Mouse (Mus musculus) spleen, embryonic (tissue): ENCODE results near the gene Usf1.

Experiments
- CTCF ChIA-PET: fragments of 350-600 bp; sonication (Branson Sonifier 250); formaldehyde crosslinking; loops from one replicate; lab custom pipeline; 2022; lab: Charles Lee

The Usf1 gene

DNA sequence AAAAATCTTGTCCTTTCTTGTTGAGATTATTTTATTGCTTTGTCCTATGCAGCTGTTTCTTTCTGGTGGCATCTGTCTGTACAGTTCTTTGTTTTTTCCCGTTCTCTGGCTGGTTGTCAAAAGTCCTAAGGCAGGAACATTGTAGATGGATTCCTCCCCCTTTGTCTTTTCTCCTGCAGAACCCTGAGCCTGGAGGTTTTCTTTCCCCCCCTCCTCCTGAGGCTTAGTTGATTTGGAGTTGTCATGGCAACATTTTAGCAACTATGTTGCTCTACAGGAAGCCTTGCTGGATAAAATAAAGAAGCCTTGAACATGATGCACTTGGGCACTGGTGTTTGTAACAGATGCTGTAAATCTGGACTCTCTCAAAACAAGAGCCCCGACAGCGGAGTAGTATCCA, 1.3 kb downstream of the Usf1 start:
- CTCF ChIA-PET = no interaction called here

DNA sequence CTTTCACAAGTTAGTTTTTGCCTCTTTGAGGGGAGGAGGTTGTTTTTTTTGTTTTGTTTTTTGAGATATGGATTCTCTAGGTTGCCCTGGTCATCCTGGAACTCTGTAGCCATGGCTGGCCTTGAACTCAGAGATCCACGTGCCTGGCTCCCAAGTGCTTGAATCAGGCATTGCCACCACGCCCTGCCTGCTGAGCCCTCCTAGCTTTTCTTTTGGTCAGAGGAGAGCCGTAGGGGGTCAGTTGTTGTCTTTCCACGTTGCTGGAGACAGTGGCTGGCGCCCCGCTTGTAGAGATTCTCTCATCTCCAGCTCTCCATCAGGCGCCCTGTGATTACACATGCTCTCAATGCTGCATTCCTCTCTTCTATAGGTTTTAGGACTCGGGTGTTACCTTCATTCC, 2.5 kb downstream of the Usf1 start:
- CTCF ChIA-PET = no interaction called here

GRCm38 (mm10) chr1:171418660-171419059, 7.5 kb downstream of the Usf1 start, which contains the start of gene Tstd1:
Gene Tstd1 (plus strand): TSS chr1:171418872.
- CTCF ChIA-PET = no interaction called here

GRCm38 (mm10) chr1:171419291-171419882, 8.3 kb downstream of the Usf1 start:
- CTCF ChIA-PET = no interaction called here

- CTCF ChIA-PET = no interaction called here
These were observed 8.8 kb downstream of the Usf1 start for GRCm38 (mm10) chr1:171419905-171420304.

- CTCF ChIA-PET = interaction anchor here (0.7 kb wide), 1 partner anchor 185 kb away, joined by 10 read pairs; the partner anchor contains the start of gene Ly9
These were observed 11.5 kb downstream of the Usf1 start for GRCm38 (mm10) chr1:171422504-171423095.

DNA sequence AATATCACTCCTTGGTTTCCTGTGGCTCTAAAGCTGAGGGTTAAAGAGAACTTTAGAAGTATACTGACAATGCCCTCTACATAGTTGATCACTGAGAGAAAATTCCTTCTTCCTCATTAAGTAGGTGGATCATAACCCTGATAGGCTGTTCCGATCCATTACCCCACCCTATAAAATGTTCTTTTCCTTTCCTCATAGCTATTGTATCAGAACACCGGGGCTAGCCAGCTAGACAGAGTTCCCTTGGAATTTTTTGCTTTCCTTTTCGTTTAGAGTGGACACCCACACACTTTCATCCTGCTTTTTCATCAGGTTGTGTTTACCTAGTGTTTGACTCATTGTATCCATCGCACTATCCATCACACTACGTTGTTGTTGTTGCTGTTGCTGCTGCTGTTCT, 13.5 kb downstream of the Usf1 start:
- CTCF ChIA-PET = interaction anchor here (0.7 kb wide), 1 partner anchor 472 kb away, joined by 3 read pairs; no protein-coding TSS in a partner anchor

- CTCF ChIA-PET = no interaction called here
These were observed 14.0 kb downstream of the Usf1 start for GRCm38 (mm10) chr1:171425126-171425525.

- CTCF ChIA-PET = no interaction called here
These were observed 21.0 kb downstream of the Usf1 start for GRCm38 (mm10) chr1:171432158-171432557.

GRCm38 (mm10) chr1:171435288-171435814, 24.2 kb downstream of the Usf1 start:
- CTCF ChIA-PET = no interaction called here

DNA sequence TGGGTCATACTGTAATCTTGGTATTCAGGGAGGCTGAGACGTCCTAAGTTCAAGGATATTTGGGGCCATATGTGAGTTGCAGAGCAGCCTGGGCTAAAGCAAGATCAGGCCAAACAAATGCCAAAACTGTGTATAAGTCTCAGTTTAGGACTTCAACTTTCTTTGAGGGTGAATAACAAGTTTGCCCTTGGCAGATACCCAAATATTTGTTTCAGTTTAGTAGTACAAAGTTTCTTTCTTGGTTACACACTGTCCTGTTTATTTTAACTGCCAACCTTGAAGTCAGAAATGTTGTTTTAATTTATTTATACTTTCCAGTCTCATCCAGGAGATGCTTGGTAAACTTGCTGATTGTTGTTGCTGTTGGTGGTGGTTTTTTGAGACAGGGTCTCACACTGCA, 24.9 kb downstream of the Usf1 start:
- CTCF ChIA-PET = no interaction called here

DNA sequence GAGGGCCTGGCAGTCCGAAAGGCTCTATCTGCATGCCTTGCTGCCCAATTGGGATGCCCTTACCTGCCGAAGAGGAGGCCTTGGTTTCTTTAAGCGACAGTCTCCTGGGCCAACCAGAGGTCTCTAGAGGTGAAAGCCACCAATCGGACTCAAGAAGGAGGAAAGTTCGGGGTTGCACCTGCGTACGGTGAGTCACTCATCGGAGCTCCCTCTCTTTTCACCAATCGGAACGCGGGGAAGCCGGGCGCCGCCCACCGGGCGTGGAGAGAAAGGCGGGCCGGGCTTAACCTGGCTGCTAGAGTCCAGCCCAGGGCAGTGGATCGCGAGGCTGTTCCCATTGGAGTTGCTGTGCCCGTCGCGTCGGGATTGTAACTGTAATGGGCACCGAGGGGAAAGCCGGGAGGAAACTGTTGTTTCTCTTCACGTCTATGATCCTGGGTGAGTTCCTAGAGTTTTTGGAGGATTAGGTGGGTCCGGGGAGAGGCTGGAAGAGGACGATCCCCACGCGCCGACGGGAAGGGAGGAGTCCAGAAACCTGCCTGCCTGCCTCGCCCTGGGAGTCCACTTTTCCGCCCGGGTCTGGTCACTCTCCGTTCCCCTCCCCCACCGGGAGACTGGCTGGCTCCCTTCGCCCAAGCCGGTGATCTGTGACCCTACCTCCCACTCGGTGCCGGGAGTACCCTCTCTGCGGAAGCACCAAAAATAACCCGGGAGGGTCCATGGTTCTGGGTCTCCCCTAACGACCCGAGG, 26.3 kb downstream of the Usf1 start, which contains the start of gene F11r:
TSS of gene F11r (plus strand) at position 272 of the 750 bp plus-strand sequence.
- CTCF ChIA-PET = interaction anchor here (0.7 kb wide), 2 partner anchors 22 to 99 kb away, joined by 4 read pairs; no protein-coding TSS in a partner anchor

DNA sequence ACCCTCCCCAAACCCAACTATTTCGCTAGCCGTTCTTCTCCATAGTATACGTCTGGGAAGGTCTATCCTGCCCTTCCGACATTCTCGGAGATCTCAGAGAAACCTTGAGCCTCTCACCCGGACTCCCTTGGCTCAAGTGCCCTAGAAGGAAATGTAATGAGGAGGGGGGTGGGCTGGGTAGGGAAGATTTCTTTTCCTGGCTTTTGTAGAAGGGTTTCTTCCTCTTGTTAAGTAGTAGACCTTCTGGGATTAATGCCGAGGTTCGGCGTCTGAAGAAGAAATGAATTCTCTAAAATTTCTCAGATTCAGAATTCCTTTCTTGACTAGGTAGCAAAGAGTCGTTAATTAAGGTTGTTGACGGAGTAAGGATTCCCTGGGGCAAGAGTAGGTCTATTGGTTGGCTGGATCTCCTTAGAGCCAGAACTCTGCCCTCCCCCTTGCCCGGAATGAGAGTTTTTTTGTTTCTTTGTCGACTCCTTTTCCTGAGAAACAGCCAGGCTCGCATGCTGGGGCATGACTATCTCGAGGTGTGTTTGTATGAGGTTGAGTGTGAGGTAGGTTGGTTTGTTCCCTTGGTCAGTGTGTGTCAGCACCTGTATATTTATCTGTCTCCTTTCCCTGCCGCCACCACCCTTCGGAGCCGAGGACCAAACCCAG, 27.0 kb downstream of the Usf1 start:
- CTCF ChIA-PET = no interaction called here

DNA sequence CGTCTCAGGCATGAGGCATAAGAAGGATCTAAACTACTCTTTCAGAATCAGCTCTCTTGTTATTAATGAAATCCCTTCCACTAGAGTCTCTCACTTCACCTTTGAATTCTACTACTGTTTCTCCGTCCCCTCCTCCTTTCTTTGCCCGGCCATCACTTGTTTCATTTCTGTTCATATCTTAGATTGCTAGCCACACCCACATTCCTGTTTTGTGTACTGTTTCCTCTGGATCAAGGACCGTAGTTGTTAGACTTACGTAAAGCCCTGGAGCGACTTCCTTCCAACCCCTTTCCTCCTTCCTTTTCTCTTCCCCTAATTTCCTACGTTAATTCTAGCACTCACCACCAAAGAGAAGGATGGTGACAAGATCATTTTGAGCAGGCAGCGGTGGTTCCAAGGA, 28.0 kb downstream of the Usf1 start:
- CTCF ChIA-PET = no interaction called here

GRCm38 (mm10) chr1:171440025-171440725, 29.1 kb downstream of the Usf1 start:
- CTCF ChIA-PET = no interaction called here

DNA sequence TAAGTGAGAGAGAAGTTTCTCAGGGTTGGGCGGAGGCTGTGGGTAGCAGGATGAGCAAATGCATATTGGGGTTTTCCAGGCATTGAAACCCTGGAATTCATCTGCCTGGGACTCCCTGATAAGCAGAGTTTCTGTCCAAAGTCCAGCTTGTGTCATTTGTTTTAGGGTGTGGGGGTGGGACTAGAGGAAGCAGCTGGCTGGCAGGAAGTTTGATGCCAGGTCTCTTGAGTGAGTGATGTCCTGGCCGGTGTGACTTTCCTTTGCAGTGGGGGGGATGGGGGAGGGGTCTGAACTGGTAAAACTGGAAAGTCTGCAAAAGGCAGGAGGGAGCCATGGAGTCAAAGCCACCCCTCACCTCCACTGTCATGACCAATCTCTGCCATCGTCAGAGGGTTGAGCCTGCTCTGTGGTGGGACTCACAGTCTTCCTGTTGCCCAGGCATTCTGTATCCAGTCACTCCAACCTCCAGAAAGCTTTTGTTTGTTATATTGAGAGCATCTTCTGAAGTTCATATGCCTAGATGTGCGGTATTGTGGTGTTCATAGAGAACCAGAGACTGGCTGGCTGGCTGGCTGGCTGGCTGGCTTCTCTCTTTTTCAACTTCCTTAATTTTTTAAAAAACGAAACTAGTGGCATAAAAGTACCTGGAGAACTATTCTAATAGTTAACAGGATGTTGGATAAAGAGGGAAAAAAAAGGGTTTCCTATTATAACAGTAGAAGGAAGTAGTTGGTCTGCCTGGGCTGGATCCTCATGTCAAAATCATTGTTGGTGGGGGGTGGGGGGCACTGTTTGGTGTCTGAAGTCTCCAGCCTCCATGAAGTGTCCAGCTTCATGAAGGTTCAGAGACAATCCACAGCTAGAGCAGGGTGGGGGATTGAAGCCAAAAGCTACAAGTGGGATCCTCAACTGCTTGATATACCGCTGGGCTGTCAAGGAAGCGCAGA, 30.6 kb downstream of the Usf1 start:
- CTCF ChIA-PET = interaction anchor here (0.6 to 0.7 kb wide), 3 partner anchors 88 to 713 kb away, joined by 3 read pairs; no protein-coding TSS in a partner anchor

DNA sequence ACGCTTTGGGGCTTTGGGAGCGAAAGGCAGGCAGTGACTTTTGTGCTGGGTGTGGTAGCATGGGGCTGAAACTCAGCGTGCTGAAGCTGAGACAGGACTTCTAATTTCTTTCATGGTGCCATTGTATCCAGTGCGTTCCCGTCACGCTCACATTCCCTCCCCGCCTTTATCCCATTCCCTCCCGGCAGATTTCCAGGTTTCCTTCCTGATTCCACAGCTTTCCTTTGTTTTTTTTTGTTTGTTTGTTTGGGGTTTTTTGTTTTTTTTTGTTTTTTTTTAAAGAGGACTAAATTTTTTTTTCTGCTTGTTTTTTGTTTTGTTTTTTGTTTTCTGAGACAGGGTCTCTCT, 31.3 kb downstream of the Usf1 start:
- CTCF ChIA-PET = interaction anchor here (0.6 to 0.7 kb wide), 2 partner anchors 88 to 714 kb away, joined by 3 read pairs; no protein-coding TSS in a partner anchor

- CTCF ChIA-PET = no interaction called here
These were observed 33.9 kb downstream of the Usf1 start for GRCm38 (mm10) chr1:171445050-171445449.

DNA sequence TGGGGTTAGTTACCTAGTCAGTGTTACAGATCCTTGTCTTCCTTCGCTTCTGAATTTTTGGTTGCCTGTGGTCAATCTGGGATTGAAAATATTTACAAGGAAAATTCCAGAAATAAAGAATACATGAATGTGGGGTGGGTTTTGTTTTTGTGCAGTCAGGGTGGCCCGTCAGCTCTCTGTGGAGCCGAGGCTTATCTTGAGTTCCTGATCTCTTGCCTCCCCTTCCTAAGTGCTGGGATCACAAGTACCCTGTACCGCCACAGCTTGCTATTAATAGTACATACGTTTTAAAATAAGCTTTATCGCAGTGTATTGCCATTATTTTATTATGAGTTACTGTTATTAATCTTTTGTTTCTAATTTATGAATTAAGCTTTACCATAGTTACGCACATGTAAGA, 35.7 kb downstream of the Usf1 start:
- CTCF ChIA-PET = no interaction called here

- CTCF ChIA-PET = no interaction called here
These were observed 36.6 kb downstream of the Usf1 start for GRCm38 (mm10) chr1:171447692-171448091.
